Mouse (Mus musculus) stomach, postnatal 0 days (tissue): ENCODE results near the gene Iars2. TPM values are rescaled to one million over a fixed set of nuclear protein-coding genes. Genes with fewer than 3 reads are reported as not detected.
A peak's percentile ranks its signal among the peaks of the same experiment; 100 is the strongest.

Source experiments
- ATAC-seq: fragments of 200-750 bp; cut with Nextera tagmentation; 2 replicates; pipeline ENCODE4 v1.8.0; 2017; ENCODE audit not compliant: low FRiP score, low TSS enrichment
- DNase-seq: peaks from one replicate; pipeline ENCODE4 v3.0.0-alpha.2; 2016; ENCODE audit warnings: low spot score
- H3K27ac ChIP-seq: fragments of 300-500 bp; sonication (generic); replicated peaks from 2 replicates; pipeline ENCODE4 v1.5.1; 2014; ENCODE audit warnings: mild to moderate bottlenecking, control low read depth
- H3K27me3 ChIP-seq: fragments of 300-500 bp; sonication (generic); 2 replicates; pipeline ENCODE4 v1.6.1; 2014; ENCODE audit warnings: low read length; ENCODE audit not compliant: control insufficient read depth, insufficient read depth
- H3K36me3 ChIP-seq: fragments of 300-500 bp; sonication (generic); 2 replicates; pipeline ENCODE4 v1.6.1; 2014; ENCODE audit warnings: low read length, mixed read lengths; ENCODE audit not compliant: control insufficient read depth, insufficient read depth
- H3K4me1 ChIP-seq: fragments of 300-500 bp; sonication (generic); replicated peaks from 2 replicates; pipeline ENCODE4 v1.6.1; 2014; ENCODE audit warnings: antibody characterized with exemption; ENCODE audit not compliant: control insufficient read depth, insufficient read depth
- H3K4me2 ChIP-seq: fragments of 300-500 bp; sonication (generic); replicated peaks from 2 replicates; pipeline ENCODE4 v1.6.1; 2014; ENCODE audit warnings: low read depth, mild to moderate bottlenecking, control low read depth, moderate library complexity
- H3K4me3 ChIP-seq: fragments of 300-500 bp; sonication (generic); 2 replicates; pipeline ENCODE4 v1.5.1; 2014; ENCODE audit warnings: low read depth, low read length, control low read depth
- H3K9ac ChIP-seq: fragments of 300-500 bp; sonication (generic); 2 replicates; pipeline ENCODE4 v1.6.1; 2014; ENCODE audit warnings: mild to moderate bottlenecking, low read length, control low read depth, mixed read lengths
- H3K9me3 ChIP-seq: fragments of 300-500 bp; sonication (generic); 2 replicates; pipeline ENCODE4 v1.6.1; 2016; ENCODE audit warnings: low read length; ENCODE audit not compliant: control insufficient read depth
- CTCF ChIP-seq: IDR thresholded peaks from 2 replicates; pipeline ENCODE4 v1.5.1; 2016; ENCODE audit warnings: antibody characterized with exemption, low read depth, mild to moderate bottlenecking, moderate library complexity
- EP300 ChIP-seq: optimal IDR thresholded peaks from 2 replicates; pipeline ENCODE3; 2016; ENCODE audit warnings: antibody characterized with exemption
- WGBS: fragments of 180-500 bp; shearing (Covaris S2); extraction: QIAGEN DNeasy Blood & Tissue Kit; methylation state at CpG from one replicate; pipeline ENCODE4 v1.1.7; 2014; 5-methylcytosine and 5-hydroxymethylcytosine counted together
- polyA plus RNA-seq: library from polyadenylated mRNA; unstranded; fragments of >200 nt; fragmentation: Nextera tagmentation; extraction: Ambion mirVana; gene quantifications from 2 replicates; pipeline ENCODE4 v1.2.1, GENCODE M21; 2015

Gene Iars2
- polyA plus RNA-seq, 1 experiment from 2014 or later, result 25.5 TPM

DNA sequence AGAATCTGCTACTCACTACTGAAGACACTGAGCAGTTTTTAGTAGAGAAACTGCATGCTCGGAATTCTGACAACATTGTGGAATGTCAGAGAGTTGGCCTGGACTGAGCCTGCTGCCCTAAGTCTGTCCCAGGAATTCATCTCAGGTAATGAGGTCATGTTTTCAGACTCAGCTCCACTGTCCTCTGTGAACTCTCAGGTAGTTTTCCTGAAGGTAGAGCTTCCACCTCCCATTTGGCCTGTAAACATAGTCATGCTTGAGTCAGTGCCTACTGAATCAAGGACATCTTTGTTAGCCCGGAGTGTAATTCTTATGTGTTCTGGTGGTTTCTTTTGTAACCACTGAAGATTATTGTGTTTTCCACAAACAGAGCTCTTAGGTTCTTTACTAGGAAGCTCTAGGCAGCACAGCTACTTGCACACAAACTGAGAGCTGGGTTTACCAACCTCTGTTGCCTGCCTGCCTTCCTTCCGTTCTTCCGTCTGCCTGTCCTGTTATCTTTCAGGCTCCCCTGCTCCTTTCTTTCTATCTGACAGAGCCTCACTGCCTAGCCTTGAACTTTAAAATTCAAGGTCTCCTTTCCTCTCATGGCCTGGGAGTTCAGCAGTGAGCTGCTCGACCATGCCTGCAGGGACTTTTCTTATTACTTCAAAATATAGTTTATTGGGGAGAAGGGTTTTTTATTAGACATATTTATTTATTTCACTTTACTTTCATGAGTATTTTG is 54.2 kb downstream of the Iars2 start:
- ATAC-seq, result no peak
- Histone ChIP-seq H3K4me2 (no peak overlapping the region), H3K4me1 (no peaks in the 10 kb centered on the region), H3K27ac (no peak overlapping the region), H3K36me3 (peaks cover 25% of the 10 kb centered on the region), H3K9me3 (no peaks in the 10 kb centered on the region), H3K9ac (no peak overlapping the region), H3K27me3 (no peaks in the 10 kb centered on the region), H3K4me3 (no peak overlapping the region)
- TF ChIP-seq EP300 (no peak), CTCF (no peak)
- DNase-seq, result no peak
- WGBS, result 81% methylated on average over 5 of the region's 5 CpGs

DNA sequence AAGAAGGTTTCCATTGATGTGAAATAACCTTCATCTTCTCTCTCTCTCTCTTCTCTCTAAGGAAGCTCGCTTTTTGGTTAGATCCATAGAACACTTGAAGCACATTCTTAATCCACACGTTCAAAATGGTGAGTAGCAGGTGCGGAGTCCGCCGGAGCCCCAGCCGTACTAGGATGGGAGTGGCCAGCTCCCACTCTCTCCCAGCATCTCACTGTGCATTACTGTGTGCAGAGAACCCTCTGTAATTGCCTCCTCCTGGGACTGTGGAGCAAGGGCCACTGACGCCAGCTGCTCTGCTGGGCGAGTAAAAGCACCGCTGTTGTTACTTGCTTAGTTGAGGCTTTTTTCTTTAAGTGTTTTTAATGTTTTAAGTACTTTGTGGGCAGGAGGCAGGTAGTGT is 57.8 kb downstream of the Iars2 start:
- no peak overlapping the region for H3K9ac ChIP-seq
- TF ChIP-seq CTCF (no peak), EP300 (no peak)
- no peak overlapping the region for H3K4me3 ChIP-seq
- H3K36me3 ChIP-seq, result peaks cover 24% of the 10 kb centered on the region
- 94% methylated on average over 9 of the region's 9 CpGs for WGBS
- no peak for ATAC-seq
- no peak overlapping the region for H3K27ac ChIP-seq
- H3K27me3 ChIP-seq, result no peaks in the 10 kb centered on the region
- no peaks in the 10 kb centered on the region for H3K4me1 ChIP-seq
- DNase-seq, result no peak
- no peaks in the 10 kb centered on the region for H3K9me3 ChIP-seq
- H3K4me2 ChIP-seq, result no peak overlapping the region

DNA sequence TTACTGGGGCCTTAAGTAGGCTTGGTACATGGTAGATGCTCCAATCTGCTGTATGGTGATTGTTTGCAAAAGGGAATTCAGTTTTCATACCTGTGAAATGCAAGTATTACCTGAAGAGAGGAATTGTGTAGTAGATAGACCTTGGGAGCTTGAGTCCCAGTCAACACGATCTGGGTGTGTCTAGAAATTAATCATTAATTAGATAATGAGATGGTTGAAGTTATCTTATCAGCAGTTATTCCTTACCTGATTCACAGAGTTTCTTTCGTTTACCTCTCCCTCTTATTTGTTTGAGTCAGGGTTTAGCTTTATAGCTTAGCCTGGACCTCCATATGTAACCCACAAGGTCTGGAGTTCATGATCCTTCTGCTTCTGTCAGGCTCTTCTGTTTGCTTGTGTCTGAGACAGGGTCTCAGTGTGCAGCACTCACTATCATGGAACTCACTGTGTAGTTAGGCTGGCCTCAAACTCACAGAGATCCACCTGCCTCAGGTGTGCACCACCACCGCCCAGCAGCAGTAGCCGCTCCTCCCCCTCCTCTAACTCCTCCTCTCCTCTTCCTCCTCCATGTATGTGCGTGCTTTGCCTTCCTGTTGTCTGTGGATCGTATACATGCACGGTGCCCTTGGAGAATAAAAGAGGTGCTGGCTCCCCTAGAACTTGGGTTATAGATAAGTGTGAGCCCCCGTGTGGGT is 58.6 kb downstream of the Iars2 start:
- no peak overlapping the region for H3K9ac ChIP-seq
- WGBS, result 80% methylated on average over 8 of the region's 8 CpGs
- TF ChIP-seq CTCF, result no peak
- TF ChIP-seq EP300, result no peak
- H3K4me1 ChIP-seq, result no peaks in the 10 kb centered on the region
- no peak overlapping the region for H3K4me2 ChIP-seq
- H3K36me3 ChIP-seq, result peaks cover 25% of the 10 kb centered on the region
- ATAC-seq, result peak; percentile 43
- H3K4me3 ChIP-seq, result no peak overlapping the region
- H3K27me3 ChIP-seq, result no peaks in the 10 kb centered on the region
- DNase-seq, result no peak
- H3K9me3 ChIP-seq, result no peaks in the 10 kb centered on the region
- no peak overlapping the region for H3K27ac ChIP-seq

DNA sequence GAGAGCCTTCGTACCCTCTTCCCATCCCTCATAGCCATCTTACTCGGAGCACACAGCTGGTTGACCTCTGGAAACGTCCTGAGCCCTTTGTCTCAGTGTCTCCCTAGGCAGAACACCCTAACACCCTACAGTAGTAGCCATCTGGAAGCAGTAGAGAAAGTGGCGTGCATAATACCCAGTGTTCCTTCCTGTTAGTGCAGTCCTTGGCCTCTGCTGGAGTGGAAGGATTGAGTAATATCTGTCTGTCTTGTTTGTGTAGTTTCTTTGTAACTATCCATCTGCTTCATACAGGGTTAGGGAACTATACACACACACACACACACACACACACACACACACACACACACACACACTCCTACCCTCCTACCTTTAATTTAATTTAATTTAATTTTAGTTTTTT is 60.5 kb downstream of the Iars2 start:
- Histone ChIP-seq H3K4me3 (no peak overlapping the region), H3K27ac (no peak overlapping the region), H3K4me1 (no peaks in the 10 kb centered on the region), H3K9ac (no peak overlapping the region), H3K36me3 (peaks cover 29% of the 10 kb centered on the region), H3K4me2 (no peak overlapping the region), H3K9me3 (no peaks in the 10 kb centered on the region), H3K27me3 (no peaks in the 10 kb centered on the region)
- ATAC-seq, result no peak
- DNase-seq, result no peak
- 83% methylated on average over 4 of the region's 4 CpGs for WGBS
- TF ChIP-seq CTCF, result no peak
- TF ChIP-seq EP300, result no peak

DNA sequence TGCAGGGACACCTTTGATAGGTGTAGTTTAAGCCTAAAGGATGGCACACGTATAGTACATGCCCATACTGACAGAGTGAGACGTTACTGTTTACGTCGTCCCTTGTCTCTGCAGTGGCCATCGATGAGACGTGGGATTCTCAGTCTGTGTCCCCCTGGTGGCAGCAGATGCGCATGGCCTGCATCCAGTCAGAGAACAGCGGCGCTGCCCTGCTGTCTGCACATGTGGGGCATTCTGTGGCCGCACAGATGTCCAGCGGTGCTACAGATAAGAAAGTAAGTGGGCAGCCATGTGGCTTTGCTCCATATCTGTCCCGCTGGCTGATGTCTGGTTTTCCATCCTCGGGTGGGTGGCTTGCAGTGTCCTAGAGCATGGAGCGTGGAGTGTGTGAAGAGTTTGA is 66.6 kb downstream of the Iars2 start:
- TF ChIP-seq CTCF, result peak; percentile 71
- no peak for TF ChIP-seq EP300
- DNase-seq (no peak), ATAC-seq (peak; percentile 48; the same call in 1 of the 2 replicates)
- Histone ChIP-seq H3K9ac (no peak overlapping the region), H3K27ac (no peak overlapping the region), H3K27me3 (no peaks in the 10 kb centered on the region), H3K4me3 (no peak overlapping the region), H3K4me1 (no peaks in the 10 kb centered on the region), H3K9me3 (no peaks in the 10 kb centered on the region), H3K4me2 (no peak overlapping the region), H3K36me3 (peaks cover 28% of the 10 kb centered on the region)
- WGBS, result 59% methylated on average over 14 of the region's 14 CpGs

DNA sequence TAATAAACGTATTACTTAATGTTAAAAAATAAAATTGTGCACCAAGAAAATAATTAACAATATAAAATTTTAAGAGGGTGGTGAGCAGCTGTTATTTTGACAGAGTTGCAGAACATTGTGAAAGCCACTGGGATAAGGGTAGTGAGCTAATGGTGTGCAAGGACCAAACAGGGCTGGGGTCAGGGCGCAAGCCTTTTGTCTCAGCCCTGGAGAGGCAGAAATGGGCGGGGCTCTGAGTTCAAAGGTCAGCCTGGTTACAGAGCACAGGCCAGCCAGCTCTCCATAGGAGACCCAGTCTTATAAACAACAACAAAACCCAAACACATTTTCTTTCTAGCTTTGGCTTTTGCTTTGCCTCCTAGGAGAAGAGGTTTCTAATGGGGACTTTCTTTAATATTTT is 72.4 kb downstream of the Iars2 start:
- peak; percentile 64 for ATAC-seq
- no peak overlapping the region for H3K9ac ChIP-seq
- no peak for TF ChIP-seq CTCF
- no peaks in the 10 kb centered on the region for H3K9me3 ChIP-seq
- H3K4me2 ChIP-seq, result no peak overlapping the region
- no peak overlapping the region for H3K27ac ChIP-seq
- H3K27me3 ChIP-seq, result no peaks in the 10 kb centered on the region
- peak; percentile 41 for DNase-seq
- WGBS, result 49% methylated on average over 3 of the region's 3 CpGs
- no peaks in the 10 kb centered on the region for H3K4me1 ChIP-seq
- no peak overlapping the region for H3K4me3 ChIP-seq
- peaks cover 20% of the 10 kb centered on the region for H3K36me3 ChIP-seq
